Comparison of ENCODE assay signal across 31 mouse cellular contexts in genomic region chr12:86387671-86388270, GRCm38 (mm10). TPM values are rescaled to one million over a fixed set of nuclear protein-coding genes. Genes with fewer than 3 reads are reported as not detected.
A peak's percentile ranks its signal among the peaks of the same experiment; 100 is the strongest.
DNase-seq lines count a peak whose midpoint lies in the region; ATAC-seq lines count a peak whose summit lies in the region.
"Had no signal": no experiment of that assay in that cellular context is flagged by ENCODE, and none has a peak within 500 bp of the region (broad histone marks: within the 10 kb centered on the region; RNA-seq: fewer than 3 reads in every experiment).

No protein-coding gene starts in this region.

- H3K27me3 ChIP-seq in forebrain, embryonic 10.5 days (ENCODE audit: poor library complexity, severe bottlenecking) = peaks cover 29% of the 10 kb centered on the region; the same call in 1 of the 2 replicates
- H3K27me3 ChIP-seq in forebrain, embryonic 16.5 days (replicated peaks; ENCODE audit: control insufficient read depth, insufficient read depth, low read length) = no peaks in the 10 kb centered on the region
- peaks cover 5% of the 10 kb centered on the region; the same call in 1 of the 2 replicates for H3K27me3 ChIP-seq in midbrain, embryonic 12.5 days
- no peaks in the 10 kb centered on the region for H3K27me3 ChIP-seq in midbrain, embryonic 16.5 days (ENCODE audit: control insufficient read depth, insufficient read depth, low read depth, low read length)
- no peaks in the 10 kb centered on the region for H3K27me3 ChIP-seq in hindbrain, embryonic 16.5 days (replicated peaks; ENCODE audit: control insufficient read depth, insufficient read depth, low read length)
- H3K27me3 ChIP-seq: forebrain, embryonic 13.5 days; heart, embryonic 12.5 days; liver, embryonic 15.5 days; stomach, embryonic 15.5 days had no signal

- H3K36me3 ChIP-seq in forebrain, embryonic 10.5 days (replicated peaks) = no peaks in the 10 kb centered on the region
- no peaks in the 10 kb centered on the region for H3K36me3 ChIP-seq in forebrain, embryonic 16.5 days (ENCODE audit: control insufficient read depth, insufficient read depth)
- no peaks in the 10 kb centered on the region for H3K36me3 ChIP-seq in midbrain, embryonic 12.5 days
- no peaks in the 10 kb centered on the region for H3K36me3 ChIP-seq in midbrain, embryonic 16.5 days (ENCODE audit: control insufficient read depth, insufficient read depth, low read length)
- no peaks in the 10 kb centered on the region for H3K36me3 ChIP-seq in hindbrain, embryonic 16.5 days (ENCODE audit: control insufficient read depth, insufficient read depth, low read length)
- H3K36me3 ChIP-seq: G1E; heart, embryonic 12.5 days; liver, embryonic 15.5 days; stomach, embryonic 15.5 days had no signal

- no peaks in the 10 kb centered on the region for H3K9me3 ChIP-seq in forebrain, embryonic 10.5 days
- no peaks in the 10 kb centered on the region for H3K9me3 ChIP-seq in forebrain, embryonic 16.5 days (ENCODE audit: control insufficient read depth, low read length)
- H3K9me3 ChIP-seq in midbrain, embryonic 12.5 days = no peaks in the 10 kb centered on the region
- H3K9me3 ChIP-seq in midbrain, embryonic 16.5 days (replicated peaks; ENCODE audit: control insufficient read depth, low read length, poor library complexity, severe bottlenecking) = no peaks in the 10 kb centered on the region
- no peaks in the 10 kb centered on the region for H3K9me3 ChIP-seq in hindbrain, embryonic 16.5 days (ENCODE audit: control insufficient read depth, low read length)
- H3K9me3 ChIP-seq: forebrain, embryonic 13.5 days; G1E; heart, embryonic 12.5 days; liver, embryonic 15.5 days; stomach, embryonic 15.5 days had no signal

- no peak for DNase-seq in forebrain, embryonic 10.5 days (ENCODE audit: extremely low spot score, low spot score)
- peak; percentile 69 for DNase-seq in R1 (ENCODE audit: low read depth, low spot score)
- DNase-seq in testis, postnatal 10 days (ENCODE audit: low spot score) = no peak
- no peak for DNase-seq in adrenal gland, postnatal 25 days
- DNase-seq: adrenal gland, postnatal 36 days; cerebellum, adult 2 months; cerebellum, postnatal 14 days; gastrocnemius, adult 2 months; gastrocnemius, postnatal 36 days; heart, adult 18-20 months; kidney, adult 9 months; kidney, postnatal 14 days; layer of hippocampus, adult 9-11 months; lung, embryonic 14.5 days; lung, postnatal 14 days; right cerebral cortex, postnatal 25 days; thymus, postnatal 25 days had no signal

- 68% methylated on average over 10 of the region's 10 CpGs for WGBS in forebrain, embryonic 10.5 days
- WGBS in forebrain, embryonic 16.5 days = 40% methylated on average over 10 of the region's 10 CpGs
- WGBS in midbrain, embryonic 12.5 days = 59% methylated on average over 10 of the region's 10 CpGs
- WGBS in midbrain, embryonic 16.5 days = 44% methylated on average over 10 of the region's 10 CpGs
- WGBS in hindbrain, embryonic 16.5 days = 42% methylated on average over 10 of the region's 10 CpGs

- H3K9ac ChIP-seq in forebrain, embryonic 16.5 days (replicated peaks; ENCODE audit: low read depth, low read length) = no peak overlapping the region
- no peak overlapping the region for H3K9ac ChIP-seq in midbrain, embryonic 12.5 days (replicated peaks)
- H3K9ac ChIP-seq in midbrain, embryonic 16.5 days (ENCODE audit: low read depth, low read length) = no peak overlapping the region
- no peak overlapping the region for H3K9ac ChIP-seq in hindbrain, embryonic 16.5 days (ENCODE audit: low read depth, low read length)
- H3K9ac ChIP-seq: forebrain, embryonic 13.5 days; heart, embryonic 12.5 days; liver, embryonic 15.5 days; lung, embryonic 14.5 days; stomach, embryonic 15.5 days had no signal

- peak overlapping the region; percentile 16; the same call in 1 of the 2 replicates for H3K27ac ChIP-seq in forebrain, embryonic 10.5 days
- no peak overlapping the region for H3K27ac ChIP-seq in forebrain, embryonic 16.5 days (ENCODE audit: low read length)
- peak overlapping the region; percentile 21; the same call in 1 of the 2 replicates for H3K27ac ChIP-seq in midbrain, embryonic 12.5 days (replicated peaks)
- H3K27ac ChIP-seq in midbrain, embryonic 16.5 days (ENCODE audit: low read length) = no peak overlapping the region
- H3K27ac ChIP-seq in hindbrain, embryonic 16.5 days (ENCODE audit: low read depth, low read length) = peak overlapping the region; percentile 26; the same call in 1 of the 2 replicates
- H3K27ac ChIP-seq: forebrain, embryonic 13.5 days; gastrocnemius, adult 2 months; liver, embryonic 15.5 days; stomach, embryonic 15.5 days had no signal

- no peak for ATAC-seq in forebrain, embryonic 16.5 days
- ATAC-seq in midbrain, embryonic 12.5 days (ENCODE audit: low FRiP score, low read depth) = no peak
- no peak for ATAC-seq in midbrain, embryonic 16.5 days
- no peak for ATAC-seq in hindbrain, embryonic 16.5 days
- ATAC-seq: forebrain, embryonic 13.5 days; intestine, embryonic 16.5 days; Patski had no signal

- no peak overlapping the region for H3K4me3 ChIP-seq in forebrain, embryonic 10.5 days
- no peak overlapping the region for H3K4me3 ChIP-seq in forebrain, embryonic 16.5 days (replicated peaks; ENCODE audit: low read length)
- H3K4me3 ChIP-seq in midbrain, embryonic 12.5 days = no peak overlapping the region
- H3K4me3 ChIP-seq in midbrain, embryonic 16.5 days (ENCODE audit: low read depth, low read length) = no peak overlapping the region
- H3K4me3 ChIP-seq in hindbrain, embryonic 16.5 days (ENCODE audit: low read length) = no peak overlapping the region
- H3K4me3 ChIP-seq: forebrain, embryonic 13.5 days; gastrocnemius, adult 2 months; heart, embryonic 12.5 days; liver, embryonic 15.5 days; myocyte; stomach, embryonic 15.5 days had no signal

- H3K4me2 ChIP-seq in forebrain, embryonic 16.5 days (ENCODE audit: low read length) = no peak overlapping the region
- no peak overlapping the region for H3K4me2 ChIP-seq in midbrain, embryonic 12.5 days (replicated peaks)
- no peak overlapping the region for H3K4me2 ChIP-seq in midbrain, embryonic 16.5 days (ENCODE audit: low read length)
- H3K4me2 ChIP-seq in hindbrain, embryonic 16.5 days (ENCODE audit: low read length) = no peak overlapping the region
- H3K4me2 ChIP-seq: forebrain, embryonic 13.5 days; heart, embryonic 12.5 days; liver, embryonic 15.5 days; lung, embryonic 14.5 days; stomach, embryonic 15.5 days had no signal

- peaks cover 25% of the 10 kb centered on the region for H3K4me1 ChIP-seq in forebrain, embryonic 10.5 days
- H3K4me1 ChIP-seq in forebrain, embryonic 16.5 days (replicated peaks; ENCODE audit: control insufficient read depth, insufficient read depth, low read length) = peaks cover 16% of the 10 kb centered on the region
- H3K4me1 ChIP-seq in midbrain, embryonic 12.5 days = peaks cover 26% of the 10 kb centered on the region
- H3K4me1 ChIP-seq in midbrain, embryonic 16.5 days (ENCODE audit: control insufficient read depth, insufficient read depth, low read length) = peaks cover 9% of the 10 kb centered on the region
- peaks cover 5% of the 10 kb centered on the region; the same call in 1 of the 2 replicates for H3K4me1 ChIP-seq in hindbrain, embryonic 16.5 days (ENCODE audit: control insufficient read depth, insufficient read depth, low read depth, low read length)
- H3K4me1 ChIP-seq: heart, embryonic 12.5 days; liver, embryonic 15.5 days; stomach, embryonic 15.5 days had no signal

RNA-seq across cellular contexts. Expression of gene Esrrb, which starts 26.9 kb away (rescaled TPM):
- 0.12 and 0.14 TPM in 2 replicates for polyA plus RNA-seq in forebrain, embryonic 10.5 days (2016; fragmentation: Nextera tagmentation; extraction: Ambion mirVana)
- 0.24 and 0.27 TPM in 2 replicates for polyA plus RNA-seq in forebrain, embryonic 16.5 days (2015; fragmentation: Nextera tagmentation; extraction: Ambion mirVana)
- polyA plus RNA-seq in midbrain, embryonic 12.5 days (2016; fragmentation: Nextera tagmentation; extraction: Ambion mirVana) = 1.8 TPM in 2 replicates
- polyA plus RNA-seq in midbrain, embryonic 16.5 days (2015; fragmentation: Nextera tagmentation; extraction: Ambion mirVana) = 4.7 and 4.9 TPM in 2 replicates
- polyA plus RNA-seq in hindbrain, embryonic 16.5 days (2015; fragmentation: Nextera tagmentation; extraction: Ambion mirVana) = 5.2 and 7.0 TPM in 2 replicates
- 0.06 TPM in 1 of 2 replicates, not detected in the other for total RNA-seq in adrenal gland, postnatal 25 days (2021)
- total RNA-seq: CH12.LX; hematopoietic stem cell, adult 5-6 weeks had no signal
- polyA plus RNA-seq: G1E had no signal

Comparison
In these comparisons a context has a peak if more than half of its experiments do, and no peak if none do; other contexts are left out.
1. H3K27ac ChIP-seq: peak in forebrain, embryonic 10.5 days (single experiment), midbrain, embryonic 12.5 days (single experiment) and hindbrain, embryonic 16.5 days (single experiment); none in forebrain, embryonic 16.5 days (single experiment) and midbrain, embryonic 16.5 days (single experiment).